Mouse (Mus musculus) monocyte, adult 5-6 weeks (primary cell): ENCODE data around the gene Neurl2. TPM values are rescaled to one million over a fixed set of nuclear protein-coding genes. Genes with fewer than 3 reads are reported as not detected.
"Not testable (repeated sequence)": the region's sequence is repeated elsewhere in the genome, so short reads cannot be mapped to it uniquely, and the experiment has no call there.

Source experiments
- ATAC-seq: fragments of 153-309, 156-312 bp; replicated peaks from 2 replicates; pipeline ENCODE4 v1.8.0; 2017; ENCODE audit warnings: mild to moderate bottlenecking; ENCODE audit not compliant: low TSS enrichment, insufficient number of reproducible peaks, severe bottlenecking, poor library complexity, low FRiP score
- total RNA-seq: library from RNA; stranded (forward); fragments of 200-1000, 200-491, 200-594 nt; gene quantifications from 3 replicates; pipeline ENCODE4 v1.2.3, GENCODE M21; 2017

The Neurl2 gene
- total RNA-seq = 0.97 to 3.0 TPM (median 2.3 TPM) in 3 replicates

- ATAC-seq = peak; percentile 52
Observed at GRCm38 (mm10) chr2:164833314-164833959, at the start of gene Neurl2. TSS of gene Neurl2 (minus strand) at chr2:164833456.

- ATAC-seq = no peak
Observed at GRCm38 (mm10) chr2:164882619-164883018, 49.4 kb upstream of the Neurl2 start.

- peak; percentile 77 for ATAC-seq
Observed at GRCm38 (mm10) chr2:164879568-164880277, 46.5 kb upstream of the Neurl2 start.

GRCm38 (mm10) chr2:164879228-164879567, 45.9 kb upstream of the Neurl2 start, which contains the start of gene Pcif1:
TSS of gene Pcif1 (plus strand) at chr2:164879304.
- ATAC-seq = peak; percentile 41

- peak; percentile 37 for ATAC-seq
Observed at GRCm38 (mm10) chr2:164878509-164879227, 45.4 kb upstream of the Neurl2 start.

- not testable (repeated sequence) for ATAC-seq
Observed at GRCm38 (mm10) chr2:164877376-164878215, 44.3 kb upstream of the Neurl2 start.

- not testable (repeated sequence) for ATAC-seq
Observed at GRCm38 (mm10) chr2:164875648-164876047, 42.4 kb upstream of the Neurl2 start.

- ATAC-seq = 0 out of 2 replicates have a peak, but pooled peaks have one; percentile 23
Observed at GRCm38 (mm10) chr2:164874239-164874769, 41.0 kb upstream of the Neurl2 start.

- ATAC-seq = no peak
Observed at GRCm38 (mm10) chr2:164873621-164874020, 40.4 kb upstream of the Neurl2 start.

- no peak for ATAC-seq
Observed at GRCm38 (mm10) chr2:164871602-164872303, 38.5 kb upstream of the Neurl2 start.

- ATAC-seq = peak; percentile 86
Observed at GRCm38 (mm10) chr2:164868491-164868890, 35.2 kb upstream of the Neurl2 start.

GRCm38 (mm10) chr2:164867566-164867965, 34.3 kb upstream of the Neurl2 start:
- ATAC-seq = 0 out of 2 replicates have a peak, but pooled peaks have one; percentile 11

- ATAC-seq = peak; percentile 61
Observed at GRCm38 (mm10) chr2:164866741-164867551, 33.7 kb upstream of the Neurl2 start.

- ATAC-seq = no peak
Observed at GRCm38 (mm10) chr2:164864593-164864992, 31.3 kb upstream of the Neurl2 start.

GRCm38 (mm10) chr2:164863411-164863810, 30.2 kb upstream of the Neurl2 start:
- not testable (repeated sequence) for ATAC-seq

- peak; percentile 51 for ATAC-seq
Observed at GRCm38 (mm10) chr2:164862179-164862861, 29.1 kb upstream of the Neurl2 start.
